37 mouse cellular contexts compared by ENCODE assay signal in genomic region chr11:99226298-99226697, GRCm38 (mm10). TPM values are rescaled to one million over a fixed set of nuclear protein-coding genes. Genes with fewer than 3 reads are reported as not detected.
A peak's percentile ranks its signal among the peaks of the same experiment; 100 is the strongest.
DNase-seq lines count a peak whose midpoint lies in the region; ATAC-seq and TF ChIP-seq lines count a peak whose summit lies in the region.
"Had no signal": no experiment of that assay in that cellular context is flagged by ENCODE, and none has a peak within 500 bp of the region (broad histone marks: within the 10 kb centered on the region; RNA-seq: fewer than 3 reads in every experiment).

No protein-coding gene starts in this region.

- ATAC-seq in lung, embryonic 14.5 days (ENCODE audit: insufficient read depth) = no peak
- no peak; the same call in 1 of the 2 replicates for ATAC-seq in liver, embryonic 11.5 days (replicated peaks; ENCODE audit: low FRiP score)
- peak; percentile 74 for ATAC-seq in liver, embryonic 16.5 days (ENCODE audit: low read depth)
- ATAC-seq in forebrain, embryonic 16.5 days = no peak
- ATAC-seq in forebrain, embryonic 11.5 days (replicated peaks; ENCODE audit: low FRiP score) = no peak
- ATAC-seq: forebrain, postnatal 0 days; hindbrain, postnatal 0 days; intestine, embryonic 15.5 days; lung, postnatal 0 days; midbrain, embryonic 15.5 days had no signal

- no peaks in the 10 kb centered on the region for H3K27me3 ChIP-seq in lung, embryonic 14.5 days (ENCODE audit: insufficient read depth, low read length)
- H3K27me3 ChIP-seq in liver, embryonic 11.5 days (replicated peaks; ENCODE audit: control insufficient read depth, insufficient read depth, low read length) = no peaks in the 10 kb centered on the region
- no peaks in the 10 kb centered on the region for H3K27me3 ChIP-seq in liver, embryonic 16.5 days (ENCODE audit: control insufficient read depth, insufficient read depth, low read depth, low read length)
- no peaks in the 10 kb centered on the region for H3K27me3 ChIP-seq in forebrain, embryonic 16.5 days (replicated peaks; ENCODE audit: control insufficient read depth, insufficient read depth, low read length)
- H3K27me3 ChIP-seq in forebrain, embryonic 11.5 days (ENCODE audit: control insufficient read depth, insufficient read depth, low read length) = no peaks in the 10 kb centered on the region
- H3K27me3 ChIP-seq: embryonic facial prominence, embryonic 15.5 days; hindbrain, embryonic 12.5 days; intestine, embryonic 15.5 days; limb, embryonic 15.5 days; midbrain, embryonic 15.5 days; neural tube, embryonic 12.5 days had no signal

- 0 out of 2 replicates have a peak overlapping the region, but pooled peaks have one; percentile 12 for H3K4me2 ChIP-seq in lung, embryonic 14.5 days
- peak overlapping the region; percentile 21; the same call in 1 of the 2 replicates for H3K4me2 ChIP-seq in liver, embryonic 11.5 days
- H3K4me2 ChIP-seq in liver, embryonic 16.5 days (ENCODE audit: low read depth, low read length) = peak overlapping the region; percentile 68
- no peak overlapping the region for H3K4me2 ChIP-seq in forebrain, embryonic 16.5 days (ENCODE audit: low read length)
- no peak overlapping the region for H3K4me2 ChIP-seq in forebrain, embryonic 11.5 days (ENCODE audit: low read depth, low read length, severe bottlenecking)
- H3K4me2 ChIP-seq: embryonic facial prominence, embryonic 15.5 days; heart, embryonic 11.5 days; hindbrain, embryonic 12.5 days; intestine, embryonic 15.5 days; limb, embryonic 15.5 days; midbrain, embryonic 15.5 days; neural tube, embryonic 12.5 days had no signal

- no peak overlapping the region for H3K9ac ChIP-seq in lung, embryonic 14.5 days
- H3K9ac ChIP-seq in liver, embryonic 11.5 days (ENCODE audit: low read depth, low read length) = no peak overlapping the region
- peak overlapping the region; percentile 40 for H3K9ac ChIP-seq in liver, embryonic 16.5 days (ENCODE audit: low read depth, low read length)
- H3K9ac ChIP-seq in forebrain, embryonic 16.5 days (replicated peaks; ENCODE audit: low read depth, low read length) = no peak overlapping the region
- H3K9ac ChIP-seq in forebrain, embryonic 11.5 days (ENCODE audit: low read length) = no peak overlapping the region
- H3K9ac ChIP-seq: embryonic facial prominence, embryonic 15.5 days; forebrain, postnatal 0 days; hindbrain, embryonic 12.5 days; intestine, embryonic 15.5 days; limb, embryonic 15.5 days; midbrain, embryonic 15.5 days; neural tube, embryonic 12.5 days had no signal

- no peak for TF ChIP-seq CTCF in lung, embryonic 14.5 days (IDR thresholded peaks at IDR 0.05; ENCODE audit: low read depth)

- H3K36me3 ChIP-seq in lung, embryonic 14.5 days (ENCODE audit: insufficient read depth) = peaks cover 62% of the 10 kb centered on the region
- peaks cover 20% of the 10 kb centered on the region for H3K36me3 ChIP-seq in liver, embryonic 11.5 days (ENCODE audit: control insufficient read depth, insufficient read depth, low read length)
- H3K36me3 ChIP-seq in liver, embryonic 16.5 days (ENCODE audit: control insufficient read depth, insufficient read depth) = peaks cover 26% of the 10 kb centered on the region
- H3K36me3 ChIP-seq in forebrain, embryonic 16.5 days (ENCODE audit: control insufficient read depth, insufficient read depth) = peaks cover 20% of the 10 kb centered on the region
- H3K36me3 ChIP-seq in forebrain, embryonic 11.5 days (ENCODE audit: control insufficient read depth, insufficient read depth, low read length) = peaks cover 7% of the 10 kb centered on the region; the same call in 1 of the 2 replicates

- DNase-seq in lung, embryonic 14.5 days = no peak
- DNase-seq in lung, postnatal 10 days = no peak
- no peak for DNase-seq in liver, embryonic 11.5 days (ENCODE audit: low spot score)
- DNase-seq in forebrain, embryonic 11.5 days (ENCODE audit: low spot score) = no peak
- DNase-seq in neural tube, embryonic 10.5 days (ENCODE audit: extremely low spot score, low spot score) = no peak
- DNase-seq: adrenal gland, postnatal 10 days; cerebellum, adult 2 months; cerebellum, postnatal 25 days; forebrain, postnatal 0 days; gastrocnemius, postnatal 10 days; heart, postnatal 36 days; kidney, adult 2 months; kidney, postnatal 4 days; right cerebral cortex, adult 18-20 months; spleen, adult 18-20 months; thymus, postnatal 14 days had no signal

- H3K4me1 ChIP-seq in lung, embryonic 14.5 days (ENCODE audit: insufficient read depth) = peaks cover 4% of the 10 kb centered on the region; the same call in 1 of the 2 replicates
- H3K4me1 ChIP-seq in liver, embryonic 11.5 days (replicated peaks; ENCODE audit: control insufficient read depth, insufficient read depth, low read length) = peaks cover 17% of the 10 kb centered on the region
- H3K4me1 ChIP-seq in liver, embryonic 16.5 days (ENCODE audit: control insufficient read depth, low read depth, low read length) = peaks cover 17% of the 10 kb centered on the region
- peaks cover 27% of the 10 kb centered on the region for H3K4me1 ChIP-seq in forebrain, embryonic 16.5 days (replicated peaks; ENCODE audit: control insufficient read depth, insufficient read depth, low read length)
- H3K4me1 ChIP-seq in forebrain, embryonic 11.5 days (replicated peaks; ENCODE audit: control insufficient read depth, insufficient read depth, low read length) = peaks cover 6% of the 10 kb centered on the region

- no peak overlapping the region for H3K27ac ChIP-seq in lung, embryonic 14.5 days (ENCODE audit: low read depth)
- H3K27ac ChIP-seq in liver, embryonic 11.5 days (ENCODE audit: low read depth, low read length) = no peak overlapping the region
- peak overlapping the region; percentile 58 for H3K27ac ChIP-seq in liver, embryonic 16.5 days (ENCODE audit: low read length)
- no peak overlapping the region for H3K27ac ChIP-seq in forebrain, embryonic 16.5 days (ENCODE audit: low read length)
- H3K27ac ChIP-seq in forebrain, embryonic 11.5 days (ENCODE audit: low read depth, low read length) = no peak overlapping the region
- H3K27ac ChIP-seq: embryonic facial prominence, embryonic 10.5 days; embryonic facial prominence, embryonic 15.5 days; forebrain, embryonic 10.5 days; hindbrain, embryonic 12.5 days; hindbrain, postnatal 0 days; intestine, embryonic 15.5 days; kidney, postnatal 0 days; limb, embryonic 10.5 days; limb, embryonic 15.5 days; midbrain, embryonic 10.5 days; midbrain, embryonic 15.5 days; neural tube, embryonic 12.5 days had no signal

- H3K4me3 ChIP-seq in lung, embryonic 14.5 days (ENCODE audit: low read depth, low read length) = no peak overlapping the region
- H3K4me3 ChIP-seq in liver, embryonic 11.5 days (ENCODE audit: low read depth, low read length) = no peak overlapping the region
- peak overlapping the region; percentile 44 for H3K4me3 ChIP-seq in liver, embryonic 16.5 days (ENCODE audit: low read depth, low read length)
- H3K4me3 ChIP-seq in forebrain, embryonic 16.5 days (replicated peaks; ENCODE audit: low read length) = no peak overlapping the region
- no peak overlapping the region for H3K4me3 ChIP-seq in forebrain, embryonic 11.5 days (ENCODE audit: low read depth, low read length)
- H3K4me3 ChIP-seq: embryonic facial prominence, embryonic 10.5 days; embryonic facial prominence, embryonic 15.5 days; forebrain, embryonic 10.5 days; hindbrain, embryonic 12.5 days; intestine, embryonic 15.5 days; limb, embryonic 10.5 days; limb, embryonic 15.5 days; midbrain, embryonic 10.5 days; midbrain, embryonic 15.5 days; neural tube, embryonic 12.5 days had no signal

- 84% methylated on average over 5 of the region's 5 CpGs for WGBS in lung, embryonic 14.5 days
- 74% methylated on average over 5 of the region's 5 CpGs for WGBS in liver, embryonic 11.5 days
- 39% methylated on average over 5 of the region's 5 CpGs for WGBS in liver, embryonic 16.5 days (ENCODE audit: insufficient replicate concordance)
- 91% methylated on average over 5 of the region's 5 CpGs for WGBS in forebrain, embryonic 16.5 days
- WGBS in forebrain, embryonic 11.5 days = 87% methylated on average over 5 of the region's 5 CpGs

- H3K9me3 ChIP-seq in lung, embryonic 14.5 days (ENCODE audit: low read depth, low read length) = no peaks in the 10 kb centered on the region
- no peaks in the 10 kb centered on the region for H3K9me3 ChIP-seq in liver, embryonic 11.5 days (ENCODE audit: control insufficient read depth, low read length)
- no peaks in the 10 kb centered on the region for H3K9me3 ChIP-seq in liver, embryonic 16.5 days (replicated peaks; ENCODE audit: control insufficient read depth, low read length)
- no peaks in the 10 kb centered on the region for H3K9me3 ChIP-seq in forebrain, embryonic 16.5 days (ENCODE audit: control insufficient read depth, low read length)
- no peaks in the 10 kb centered on the region for H3K9me3 ChIP-seq in forebrain, embryonic 11.5 days (ENCODE audit: control insufficient read depth, low read length)
- H3K9me3 ChIP-seq: embryonic facial prominence, embryonic 10.5 days; embryonic facial prominence, embryonic 15.5 days; forebrain, embryonic 10.5 days; G1E; hindbrain, embryonic 12.5 days; intestine, embryonic 15.5 days; limb, embryonic 10.5 days; limb, embryonic 15.5 days; midbrain, embryonic 10.5 days; midbrain, embryonic 15.5 days; neural tube, embryonic 12.5 days had no signal

RNA-seq across cellular contexts. Expression of gene Smarce1, which starts 4.5 kb away (rescaled TPM):
- 170 and 189 TPM in 2 replicates for polyA plus RNA-seq in lung, embryonic 14.5 days (2014; fragmentation: Nextera tagmentation; extraction: Ambion mirVana)
- 145 and 150 TPM in 2 replicates for polyA plus RNA-seq in liver, embryonic 11.5 days (2014; fragmentation: Nextera tagmentation; extraction: Ambion mirVana)
- 62.3 and 66.5 TPM in 2 replicates for polyA plus RNA-seq in liver, embryonic 16.5 days (2015; fragmentation: Nextera tagmentation; extraction: Ambion mirVana)
- polyA plus RNA-seq in forebrain, embryonic 16.5 days (2015; fragmentation: Nextera tagmentation; extraction: Ambion mirVana) = 351 and 398 TPM in 2 replicates
- polyA plus RNA-seq in forebrain, embryonic 11.5 days (2014; fragmentation: Nextera tagmentation; extraction: Ambion mirVana) = 203 and 209 TPM in 2 replicates

RNA-seq across cellular contexts. Expression of gene Krt222, which starts 17.6 kb away (rescaled TPM):
- 0.05 and 0.14 TPM in 2 replicates for polyA plus RNA-seq in lung, embryonic 14.5 days (2014; fragmentation: Nextera tagmentation; extraction: Ambion mirVana)
- 0.14 and 0.61 TPM in 2 replicates for polyA plus RNA-seq in liver, embryonic 11.5 days (2014; fragmentation: Nextera tagmentation; extraction: Ambion mirVana)
- 0.13 and 0.31 TPM in 2 replicates for polyA plus RNA-seq in liver, embryonic 16.5 days (2015; fragmentation: Nextera tagmentation; extraction: Ambion mirVana)
- 2.6 and 3.9 TPM in 2 replicates for polyA plus RNA-seq in forebrain, embryonic 16.5 days (2015; fragmentation: Nextera tagmentation; extraction: Ambion mirVana)
- polyA plus RNA-seq in forebrain, embryonic 11.5 days (2014; fragmentation: Nextera tagmentation; extraction: Ambion mirVana) = 0.29 and 0.59 TPM in 2 replicates
- polyA plus RNA-seq: G1E had no signal

RNA-seq across cellular contexts. Expression of gene Krt24, which starts 58.8 kb away (rescaled TPM):
- polyA plus RNA-seq in lung, embryonic 14.5 days (2014; fragmentation: Nextera tagmentation; extraction: Ambion mirVana) = not detected in 2 replicates
- not detected in 2 replicates for polyA plus RNA-seq in liver, embryonic 11.5 days (2014; fragmentation: Nextera tagmentation; extraction: Ambion mirVana)
- not detected in 2 replicates for polyA plus RNA-seq in liver, embryonic 16.5 days (2015; fragmentation: Nextera tagmentation; extraction: Ambion mirVana)
- 0.18 TPM in 1 of 2 replicates, not detected in the other for polyA plus RNA-seq in forebrain, embryonic 16.5 days (2015; fragmentation: Nextera tagmentation; extraction: Ambion mirVana)
- not detected in 2 replicates for polyA plus RNA-seq in forebrain, embryonic 11.5 days (2014; fragmentation: Nextera tagmentation; extraction: Ambion mirVana)
- polyA plus RNA-seq: embryonic facial prominence, embryonic 10.5 days; forebrain, embryonic 10.5 days; G1E; gonadal fat pad, adult 2 months; heart, embryonic 11.5 days; heart, embryonic 16.5 days; hindbrain, embryonic 12.5 days; kidney, adult 2 months; kidney, postnatal 0 days; lung, postnatal 0 days; midbrain, embryonic 10.5 days; midbrain, embryonic 15.5 days; stomach, embryonic 16.5 days; urinary bladder, adult 2 months had no signal

Comparison
In these comparisons a context has a peak if more than half of its experiments do, and no peak if none do; other contexts are left out.
1. H3K4me2 ChIP-seq: peak in lung, embryonic 14.5 days (single experiment), liver, embryonic 11.5 days (single experiment) and liver, embryonic 16.5 days (single experiment); none in forebrain, embryonic 16.5 days (single experiment) and forebrain, embryonic 11.5 days (single experiment).